Mouse (Mus musculus) liver, embryonic 11.5 days (tissue): ENCODE measurements at regions not wholly inside any gene's neighbourhood (a gene's known extent, or its start where the extent isn't known, plus 50 kb on each side); places are given as distances from the start of the nearest gene placed in this dataset.

Source experiments
- ATAC-seq: fragments of 200-750 bp; cut with Nextera tagmentation; replicated peaks from 2 replicates; pipeline ENCODE4 v1.8.0; 2017; ENCODE audit warnings: moderate number of reproducible peaks, mild to moderate bottlenecking, moderate TSS enrichment, moderate library complexity; ENCODE audit not compliant: low FRiP score
- DNase-seq: peaks from one replicate; pipeline ENCODE4 v3.0.0-alpha.2; 2017; ENCODE audit warnings: low spot score
- H3K27ac ChIP-seq: fragments of 300-500 bp; sonication (generic); 2 replicates; pipeline ENCODE4 v1.5.1; 2014; ENCODE audit warnings: mild to moderate bottlenecking, low read depth, low read length, control low read depth
- H3K27me3 ChIP-seq: fragments of 300-500 bp; sonication (generic); replicated peaks from 2 replicates; pipeline ENCODE4 v1.6.1; 2014; ENCODE audit warnings: low read length, mixed read lengths; ENCODE audit not compliant: control insufficient read depth, insufficient read depth
- H3K36me3 ChIP-seq: fragments of 300-500 bp; sonication (generic); 2 replicates; pipeline ENCODE4 v1.6.1; 2014; ENCODE audit warnings: mild to moderate bottlenecking, low read length, moderate library complexity, mixed read lengths; ENCODE audit not compliant: control insufficient read depth, insufficient read depth
- H3K4me1 ChIP-seq: fragments of 300-500 bp; sonication (generic); replicated peaks from 2 replicates; pipeline ENCODE4 v1.6.1; 2014; ENCODE audit warnings: low read length, mixed read lengths; ENCODE audit not compliant: control insufficient read depth, insufficient read depth
- H3K4me2 ChIP-seq: fragments of 300-500 bp; sonication (generic); 2 replicates; pipeline ENCODE4 v1.6.1; 2014; ENCODE audit warnings: mild to moderate bottlenecking, control low read depth, moderate library complexity
- H3K4me3 ChIP-seq: fragments of 300-500 bp; sonication (generic); 2 replicates; pipeline ENCODE4 v1.5.1; 2014; ENCODE audit warnings: low read depth, low read length, control low read depth
- H3K9ac ChIP-seq: fragments of 300-500 bp; sonication (generic); 2 replicates; pipeline ENCODE4 v1.6.1; 2014; ENCODE audit warnings: low read depth, low read length, control low read depth
- H3K9me3 ChIP-seq: fragments of 300-500 bp; sonication (generic); 2 replicates; pipeline ENCODE4 v1.6.1; 2016; ENCODE audit warnings: low read length, inconsistent platforms, mixed read lengths; ENCODE audit not compliant: control insufficient read depth
- WGBS: fragments of 180-500 bp; shearing (Covaris S2); extraction: QIAGEN DNeasy Blood & Tissue Kit; methylation state at CpG from one replicate; pipeline ENCODE4 v1.1.7; 2014; 5-methylcytosine and 5-hydroxymethylcytosine counted together

GRCm38 (mm10) chr2:45239501-45240292 lies 122.5 kb upstream of the Zeb2 start:
- H3K4me1 ChIP-seq, result peaks cover 14% of the 10 kb centered on the region
- ATAC-seq (peak; percentile 91), DNase-seq (no peak)
- no peaks in the 10 kb centered on the region for H3K27me3 ChIP-seq
- no peaks in the 10 kb centered on the region for H3K36me3 ChIP-seq
- no peak overlapping the region for H3K4me3 ChIP-seq
- WGBS, result 31% methylated on average over 16 of the region's 16 CpGs
- peak overlapping the region; percentile 52 for H3K4me2 ChIP-seq
- no peaks in the 10 kb centered on the region for H3K9me3 ChIP-seq
- no peak overlapping the region for H3K9ac ChIP-seq
- H3K27ac ChIP-seq, result peak overlapping the region; percentile 34

GRCm38 (mm10) chr2:45239001-45239400 lies 121.8 kb upstream of the Zeb2 start:
- DNase-seq (no peak), ATAC-seq (no peak)
- Histone ChIP-seq H3K4me2 (no peak overlapping the region), H3K4me3 (no peak overlapping the region), H3K9ac (no peak overlapping the region), H3K36me3 (no peaks in the 10 kb centered on the region), H3K9me3 (no peaks in the 10 kb centered on the region), H3K4me1 (peaks cover 14% of the 10 kb centered on the region), H3K27ac (peak overlapping the region; percentile 34; the same call in 1 of the 2 replicates), H3K27me3 (no peaks in the 10 kb centered on the region)
- 79% methylated on average over 6 of the region's 6 CpGs for WGBS

- DNase-seq (no peak), ATAC-seq (no peak)
- Histone ChIP-seq H3K9me3 (no peaks in the 10 kb centered on the region), H3K27me3 (no peaks in the 10 kb centered on the region), H3K27ac (no peak overlapping the region), H3K4me2 (no peak overlapping the region), H3K4me3 (no peak overlapping the region), H3K4me1 (peaks cover 14% of the 10 kb centered on the region), H3K36me3 (no peaks in the 10 kb centered on the region), H3K9ac (no peak overlapping the region)
- WGBS, result 87% methylated on average over 13 of the region's 13 CpGs
Measured at GRCm38 (mm10) chr2:45236168-45236700, 119.0 kb upstream of the Zeb2 start.

DNA sequence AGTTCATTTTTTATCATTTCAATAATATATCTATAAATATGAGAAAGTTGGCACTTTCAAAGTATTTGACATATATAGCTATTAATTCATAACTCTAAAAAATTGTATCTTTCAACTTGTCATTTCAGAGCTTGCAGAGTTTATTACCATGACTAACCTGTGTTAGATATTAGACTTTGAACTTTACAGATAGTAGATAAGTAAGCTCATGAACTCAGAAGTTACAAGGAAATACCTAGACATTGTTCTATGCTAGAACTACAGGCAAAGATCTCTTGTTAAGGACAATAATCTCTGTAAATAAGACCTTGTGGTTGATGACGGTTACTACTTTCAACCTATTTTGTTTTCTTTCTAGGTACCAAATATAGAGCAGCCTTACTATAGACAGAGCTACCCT lies 117.0 kb upstream of the Zeb2 start:
- Histone ChIP-seq H3K27me3 (no peaks in the 10 kb centered on the region), H3K4me2 (no peak overlapping the region), H3K4me1 (peaks cover 4% of the 10 kb centered on the region; the same call in 1 of the 2 replicates), H3K27ac (no peak overlapping the region), H3K4me3 (no peak overlapping the region), H3K36me3 (no peaks in the 10 kb centered on the region), H3K9me3 (no peaks in the 10 kb centered on the region), H3K9ac (no peak overlapping the region)
- no peak for DNase-seq
- no peak for ATAC-seq
- 92% methylated on average over 1 of the region's 1 CpGs for WGBS

DNA sequence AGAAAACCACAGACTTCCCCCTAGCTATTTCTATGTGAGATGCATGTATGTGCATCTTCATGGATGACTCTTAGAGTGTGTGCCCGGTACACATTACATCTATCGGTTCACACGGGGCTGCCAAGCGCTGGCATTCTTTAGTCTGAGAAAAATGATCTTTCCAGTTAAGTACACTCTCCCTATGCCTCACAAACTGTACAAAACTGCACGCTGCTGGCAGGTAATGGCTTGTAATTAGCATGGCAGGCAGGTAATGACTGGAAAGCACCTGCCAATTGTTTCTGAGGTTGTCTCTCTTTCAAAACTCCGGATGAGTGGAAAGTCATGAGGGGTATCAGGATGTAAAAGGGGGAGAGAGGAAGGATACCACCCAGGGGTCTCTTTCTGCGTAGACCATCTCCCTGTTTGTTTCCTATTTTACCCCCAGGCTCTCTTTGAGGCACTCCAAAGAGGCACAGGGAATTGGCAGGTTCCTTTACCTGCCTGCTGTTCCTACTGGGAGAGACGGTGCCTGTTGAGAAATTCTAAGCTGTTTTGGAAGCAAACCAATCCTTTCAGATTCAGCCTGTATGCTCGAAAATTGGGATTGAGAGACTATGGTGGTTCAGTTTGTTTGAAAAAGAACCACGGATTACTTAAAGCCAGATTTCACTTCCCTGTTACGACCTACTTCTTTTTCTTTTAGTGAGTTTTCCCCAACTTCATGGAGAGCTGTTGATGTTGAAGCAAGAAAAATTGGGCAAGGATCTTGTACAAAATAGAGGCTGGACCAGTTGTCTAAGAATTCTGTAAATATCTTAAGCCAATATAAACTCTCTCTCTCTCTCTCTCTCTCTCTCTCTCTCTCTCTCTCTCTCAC lies 113.4 kb upstream of the Zeb2 start:
- no peak overlapping the region for H3K9ac ChIP-seq
- no peaks in the 10 kb centered on the region for H3K9me3 ChIP-seq
- H3K27ac ChIP-seq, result no peak overlapping the region
- no peak overlapping the region for H3K4me3 ChIP-seq
- no peaks in the 10 kb centered on the region for H3K4me1 ChIP-seq
- H3K4me2 ChIP-seq, result no peak overlapping the region
- DNase-seq, result no peak
- ATAC-seq, result no peak
- H3K27me3 ChIP-seq, result no peaks in the 10 kb centered on the region
- WGBS, result 83% methylated on average over 11 of the region's 11 CpGs
- no peaks in the 10 kb centered on the region for H3K36me3 ChIP-seq

DNA sequence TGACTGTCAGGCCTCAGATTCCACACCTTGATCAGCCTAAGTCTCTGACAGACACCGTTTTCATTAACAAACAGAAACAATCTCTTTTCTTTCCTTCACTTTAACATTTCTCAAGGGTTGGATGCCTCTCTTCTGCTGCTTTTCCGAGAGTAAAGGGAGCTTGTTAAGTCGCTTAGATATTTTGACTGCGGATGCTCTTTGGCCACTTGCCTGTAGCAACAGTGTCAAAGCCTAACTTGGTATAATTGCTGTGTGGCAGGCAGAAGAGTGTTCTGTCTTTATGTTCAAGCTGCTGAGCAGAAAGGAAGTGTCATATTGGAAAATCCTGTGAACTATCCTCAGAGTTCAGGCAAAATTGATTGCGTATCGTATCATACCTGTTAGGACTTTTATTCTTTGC lies 112.3 kb upstream of the Zeb2 start:
- WGBS, result 78% methylated on average over 6 of the region's 6 CpGs
- DNase-seq, result no peak
- H3K27ac ChIP-seq, result no peak overlapping the region

GRCm38 (mm10) chr2:45227276-45227944 lies 110.2 kb upstream of the Zeb2 start:
- ATAC-seq (no peak), DNase-seq (no peak)
- no peaks in the 10 kb centered on the region for H3K36me3 ChIP-seq
- H3K9me3 ChIP-seq, result no peaks in the 10 kb centered on the region
- no peaks in the 10 kb centered on the region for H3K27me3 ChIP-seq
- no peak overlapping the region for H3K9ac ChIP-seq
- no peak overlapping the region for H3K27ac ChIP-seq
- no peaks in the 10 kb centered on the region for H3K4me1 ChIP-seq
- no peak overlapping the region for H3K4me3 ChIP-seq
- WGBS, result 53% methylated on average over 14 of the region's 14 CpGs
- no peak overlapping the region for H3K4me2 ChIP-seq

More for the DNA sequence above, 112.3 kb upstream of the Zeb2 start:
- no peak overlapping the region for H3K9ac ChIP-seq
- H3K4me3 ChIP-seq, result no peak overlapping the region
- H3K9me3 ChIP-seq, result no peaks in the 10 kb centered on the region
- H3K36me3 ChIP-seq, result no peaks in the 10 kb centered on the region
- no peak for ATAC-seq
- no peaks in the 10 kb centered on the region for H3K4me1 ChIP-seq
- no peaks in the 10 kb centered on the region for H3K27me3 ChIP-seq
- H3K4me2 ChIP-seq, result no peak overlapping the region

DNA sequence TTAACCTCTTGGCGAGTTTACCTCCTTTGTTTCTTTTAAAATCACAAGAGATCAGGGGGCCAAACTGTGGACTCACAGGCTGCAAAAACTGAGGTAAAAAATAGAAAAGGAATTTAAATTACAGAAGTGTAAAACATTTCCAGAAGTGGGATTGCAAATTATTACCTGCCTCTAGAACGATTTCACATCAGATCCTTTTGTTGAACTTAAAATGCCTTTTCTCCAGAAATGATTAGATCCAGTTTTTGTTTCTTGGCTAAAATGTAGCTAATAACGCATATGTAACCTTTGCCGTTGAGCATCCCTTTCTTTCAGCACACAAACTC lies 108.8 kb upstream of the Zeb2 start:
- no peaks in the 10 kb centered on the region for H3K36me3 ChIP-seq
- H3K4me1 ChIP-seq, result no peaks in the 10 kb centered on the region
- H3K9me3 ChIP-seq, result no peaks in the 10 kb centered on the region
- no peak for ATAC-seq
- 78% methylated on average over 4 of the region's 4 CpGs for WGBS
- no peak overlapping the region for H3K27ac ChIP-seq
- no peak for DNase-seq
- H3K9ac ChIP-seq, result no peak overlapping the region
- H3K4me3 ChIP-seq, result no peak overlapping the region
- H3K4me2 ChIP-seq, result no peak overlapping the region
- no peaks in the 10 kb centered on the region for H3K27me3 ChIP-seq
